Mouse (Mus musculus) heart, embryonic 11.5 days (tissue): ENCODE data around the gene Atxn1. TPM values are rescaled to one million over a fixed set of nuclear protein-coding genes. Genes with fewer than 3 reads are reported as not detected.

Source experiments
- ATAC-seq: fragments of 200-750 bp; cut with Nextera tagmentation; replicated peaks from 2 replicates; pipeline ENCODE4 v1.8.0; 2017; ENCODE audit warnings: moderate library complexity; ENCODE audit not compliant: insufficient number of reproducible peaks, low FRiP score, low TSS enrichment
- H3K27ac ChIP-seq: fragments of 300-500 bp; sonication (generic); 2 replicates; pipeline ENCODE4 v1.5.1; 2014; ENCODE audit warnings: mild to moderate bottlenecking, low read depth, low read length
- H3K27me3 ChIP-seq: fragments of 300-500 bp; sonication (generic); 2 replicates; pipeline ENCODE4 v1.6.1; 2014; ENCODE audit warnings: mild to moderate bottlenecking, low read length, mixed read lengths; ENCODE audit not compliant: control insufficient read depth, insufficient read depth
- H3K36me3 ChIP-seq: fragments of 300-500 bp; sonication (generic); 2 replicates; pipeline ENCODE4 v1.6.1; 2014; ENCODE audit warnings: mild to moderate bottlenecking, low read length, moderate library complexity, mixed read lengths; ENCODE audit not compliant: control insufficient read depth, insufficient read depth
- H3K4me1 ChIP-seq: fragments of 300-500 bp; sonication (generic); 2 replicates; pipeline ENCODE4 v1.6.1; 2014; ENCODE audit warnings: low read length; ENCODE audit not compliant: control insufficient read depth, insufficient read depth
- H3K4me2 ChIP-seq: fragments of 300-500 bp; sonication (generic); 2 replicates; pipeline ENCODE4 v1.6.1; 2014; ENCODE audit warnings: mild to moderate bottlenecking, moderate library complexity
- H3K4me3 ChIP-seq: fragments of 300-500 bp; sonication (generic); 2 replicates; pipeline ENCODE4 v1.5.1; 2014; ENCODE audit warnings: low read depth, low read length
- H3K9ac ChIP-seq: fragments of 300-500 bp; sonication (generic); 2 replicates; pipeline ENCODE4 v1.6.1; 2014; ENCODE audit warnings: mild to moderate bottlenecking, low read depth, low read length, moderate library complexity
- H3K9me3 ChIP-seq: fragments of 300-500 bp; sonication (generic); replicated peaks from 2 replicates; pipeline ENCODE4 v1.6.1; 2016; ENCODE audit warnings: low read length; ENCODE audit not compliant: control insufficient read depth
- WGBS: fragments of 180-500 bp; shearing (Covaris S2); extraction: QIAGEN DNeasy Blood & Tissue Kit; methylation state at CpG from one replicate; pipeline ENCODE4 v1.1.7; 2014; ENCODE audit not compliant: insufficient replicate concordance; 5-methylcytosine and 5-hydroxymethylcytosine counted together
- polyA plus RNA-seq: library from polyadenylated mRNA; unstranded; fragments of >200 nt; fragmentation: Nextera tagmentation; extraction: Ambion mirVana; gene quantifications from 2 replicates; pipeline ENCODE4 v1.2.1, GENCODE M21; 2014

Gene Atxn1
- polyA plus RNA-seq, 1 experiment from 2014 or later: 6.4 TPM

GRCm38 (mm10) chr13:45775516-45775915 lies 189.3 kb downstream of the Atxn1 start:
- Histone ChIP-seq H3K9me3 (no peaks in the 10 kb centered on the region), H3K4me3 (no peak overlapping the region), H3K4me1 (0 out of 2 replicates have a peak, but pooled peaks cover 6% of the 10 kb centered on the region), H3K36me3 (no peaks in the 10 kb centered on the region), H3K27me3 (no peaks in the 10 kb centered on the region), H3K4me2 (no peak overlapping the region), H3K27ac (no peak overlapping the region), H3K9ac (no peak overlapping the region)
- WGBS: 82% methylated on average over 1 of the region's 1 CpGs
- ATAC-seq: no peak

GRCm38 (mm10) chr13:45773381-45774168 lies 191.2 kb downstream of the Atxn1 start:
- Histone ChIP-seq H3K27ac (no peak overlapping the region), H3K9me3 (no peaks in the 10 kb centered on the region), H3K4me2 (no peak overlapping the region), H3K27me3 (no peaks in the 10 kb centered on the region), H3K4me1 (0 out of 2 replicates have a peak, but pooled peaks cover 6% of the 10 kb centered on the region), H3K9ac (no peak overlapping the region), H3K4me3 (no peak overlapping the region), H3K36me3 (peaks cover 2% of the 10 kb centered on the region; the same call in 1 of the 2 replicates)
- WGBS: 81% methylated on average over 21 of the region's 21 CpGs
- no peak for ATAC-seq

- Histone ChIP-seq H3K9me3 (no peaks in the 10 kb centered on the region), H3K4me3 (no peak overlapping the region), H3K9ac (no peak overlapping the region), H3K27ac (no peak overlapping the region), H3K4me2 (no peak overlapping the region), H3K4me1 (no peaks in the 10 kb centered on the region), H3K36me3 (peaks cover 2% of the 10 kb centered on the region; the same call in 1 of the 2 replicates), H3K27me3 (no peaks in the 10 kb centered on the region)
- no peak for ATAC-seq
- 87% methylated on average over 11 of the region's 11 CpGs for WGBS
Measured at GRCm38 (mm10) chr13:45769757-45770156, 195.1 kb downstream of the Atxn1 start.

GRCm38 (mm10) chr13:45768250-45768649 lies 196.6 kb downstream of the Atxn1 start:
- no peaks in the 10 kb centered on the region for H3K4me1 ChIP-seq
- H3K4me3 ChIP-seq: no peak overlapping the region
- H3K9ac ChIP-seq: no peak overlapping the region
- H3K4me2 ChIP-seq: no peak overlapping the region
- whole genome bisulfite sequencing: 77% methylated on average over 3 of the region's 3 CpGs
- H3K9me3 ChIP-seq: no peaks in the 10 kb centered on the region
- H3K27me3 ChIP-seq: no peaks in the 10 kb centered on the region
- no peak overlapping the region for H3K27ac ChIP-seq
- ATAC-seq: no peak
- peaks cover 2% of the 10 kb centered on the region; the same call in 1 of the 2 replicates for H3K36me3 ChIP-seq

GRCm38 (mm10) chr13:45764354-45764753 lies 200.5 kb downstream of the Atxn1 start:
- 84% methylated on average over 5 of the region's 5 CpGs for WGBS
- H3K9me3 ChIP-seq: no peaks in the 10 kb centered on the region
- no peaks in the 10 kb centered on the region; the same call in 1 of the 2 replicates for H3K36me3 ChIP-seq
- no peak overlapping the region for H3K4me2 ChIP-seq
- no peak for ATAC-seq
- H3K9ac ChIP-seq: no peak overlapping the region
- no peaks in the 10 kb centered on the region for H3K27me3 ChIP-seq
- H3K4me3 ChIP-seq: no peak overlapping the region
- no peak overlapping the region for H3K27ac ChIP-seq
- no peaks in the 10 kb centered on the region for H3K4me1 ChIP-seq

- Histone ChIP-seq H3K9me3 (no peaks in the 10 kb centered on the region), H3K27me3 (no peaks in the 10 kb centered on the region), H3K4me2 (no peak overlapping the region), H3K9ac (no peak overlapping the region), H3K27ac (no peak overlapping the region), H3K4me3 (no peak overlapping the region), H3K4me1 (no peaks in the 10 kb centered on the region), H3K36me3 (no peaks in the 10 kb centered on the region)
- WGBS: 80% methylated on average over 7 of the region's 7 CpGs
- no peak for ATAC-seq
Measured at GRCm38 (mm10) chr13:45762278-45762677, 202.5 kb downstream of the Atxn1 start.

GRCm38 (mm10) chr13:45754483-45754882 lies 210.3 kb downstream of the Atxn1 start:
- Histone ChIP-seq H3K27me3 (no peaks in the 10 kb centered on the region), H3K9me3 (no peaks in the 10 kb centered on the region)

GRCm38 (mm10) chr13:45752498-45752897 lies 212.3 kb downstream of the Atxn1 start:
- Histone ChIP-seq H3K9ac (no peak overlapping the region), H3K27ac (no peak overlapping the region), H3K4me3 (no peak overlapping the region), H3K9me3 (no peaks in the 10 kb centered on the region), H3K27me3 (no peaks in the 10 kb centered on the region), H3K4me2 (no peak overlapping the region), H3K4me1 (peaks cover 23% of the 10 kb centered on the region), H3K36me3 (no peaks in the 10 kb centered on the region)
- ATAC-seq: no peak
- 79% methylated on average over 5 of the region's 5 CpGs for WGBS

More at GRCm38 (mm10) chr13:45754483-45754882, 210.3 kb downstream of the Atxn1 start:
- Histone ChIP-seq H3K4me3 (no peak overlapping the region), H3K36me3 (no peaks in the 10 kb centered on the region), H3K4me2 (no peak overlapping the region), H3K27ac (no peak overlapping the region), H3K4me1 (peaks cover 11% of the 10 kb centered on the region), H3K9ac (no peak overlapping the region)
- no peak for ATAC-seq
- WGBS: 76% methylated on average over 1 of the region's 1 CpGs

- WGBS: 72% methylated on average over 2 of the region's 2 CpGs
- no peak overlapping the region for H3K27ac ChIP-seq
Measured at GRCm38 (mm10) chr13:45751231-45751630, 213.6 kb downstream of the Atxn1 start.

More at GRCm38 (mm10) chr13:45751231-45751630, 213.6 kb downstream of the Atxn1 start:
- no peaks in the 10 kb centered on the region for H3K36me3 ChIP-seq
- no peak overlapping the region for H3K4me2 ChIP-seq
- H3K4me1 ChIP-seq: peaks cover 23% of the 10 kb centered on the region
- no peak overlapping the region for H3K9ac ChIP-seq
- H3K9me3 ChIP-seq: no peaks in the 10 kb centered on the region
- H3K27me3 ChIP-seq: no peaks in the 10 kb centered on the region
- ATAC-seq: no peak
- H3K4me3 ChIP-seq: no peak overlapping the region
